Mouse (Mus musculus) neural tube, embryonic 13.5 days (tissue): Measurements from ENCODE around the gene Phf13. TPM values are rescaled to one million over a fixed set of nuclear protein-coding genes. Genes with fewer than 3 reads are reported as not detected.

Experiments used
- ATAC-seq: fragments of 200-750 bp; cut with Nextera tagmentation; 2 replicates; pipeline ENCODE4 v1.8.0; 2017; ENCODE audit warnings: low read depth, mild to moderate bottlenecking, moderate TSS enrichment, moderate library complexity
- H3K27ac ChIP-seq: fragments of 300-500 bp; sonication (generic); replicated peaks from 2 replicates; pipeline ENCODE4 v1.5.1; 2015; ENCODE audit warnings: moderate library complexity, mild to moderate bottlenecking, inconsistent platforms
- H3K27me3 ChIP-seq: fragments of 300-500 bp; sonication (generic); 2 replicates; pipeline ENCODE4 v1.6.1; 2015; ENCODE audit warnings: mild to moderate bottlenecking, inconsistent platforms
- H3K36me3 ChIP-seq: fragments of 300-500 bp; sonication (generic); 2 replicates; pipeline ENCODE4 v1.6.1; 2015; ENCODE audit warnings: mild to moderate bottlenecking, inconsistent platforms
- H3K4me1 ChIP-seq: fragments of 300-500 bp; sonication (generic); replicated peaks from 2 replicates; pipeline ENCODE4 v1.6.1; 2015; ENCODE audit warnings: inconsistent platforms
- H3K4me2 ChIP-seq: fragments of 300-500 bp; sonication (generic); 2 replicates; pipeline ENCODE4 v1.6.1; 2015; ENCODE audit warnings: inconsistent platforms, mild to moderate bottlenecking, moderate library complexity
- H3K4me3 ChIP-seq: fragments of 300-500 bp; sonication (generic); 2 replicates; pipeline ENCODE4 v1.5.1; 2015; ENCODE audit warnings: mild to moderate bottlenecking, inconsistent platforms
- H3K9ac ChIP-seq: fragments of 300-500 bp; sonication (generic); 2 replicates; pipeline ENCODE4 v1.6.1; 2015; ENCODE audit warnings: moderate library complexity, mild to moderate bottlenecking, inconsistent platforms
- H3K9me3 ChIP-seq: fragments of 300-500 bp; sonication (generic); 2 replicates; pipeline ENCODE4 v1.6.1; 2016; ENCODE audit warnings: inconsistent platforms
- WGBS: fragments of 180-500 bp; shearing (Covaris S2); methylation state at CpG from one replicate; pipeline ENCODE4 v1.1.7; 2015; 5-methylcytosine and 5-hydroxymethylcytosine counted together
- polyA plus RNA-seq: library from polyadenylated mRNA; unstranded; fragments of >200 nt; fragmentation: Nextera tagmentation; extraction: Ambion mirVana; gene quantifications from 2 replicates; pipeline ENCODE4 v1.2.1, GENCODE M21; 2015

Gene Phf13
- polyA plus RNA-seq, 1 experiment from 2014 or later = 19.1 TPM

- H3K9ac ChIP-seq = no peak overlapping the region
- H3K36me3 ChIP-seq = peaks cover 87% of the 10 kb centered on the region
- H3K27me3 ChIP-seq = no peaks in the 10 kb centered on the region
- no peak for ATAC-seq
- H3K4me2 ChIP-seq = no peak overlapping the region
- H3K9me3 ChIP-seq = no peaks in the 10 kb centered on the region
- no peak overlapping the region for H3K4me3 ChIP-seq
- 90% methylated on average over 9 of the region's 9 CpGs for WGBS
- H3K27ac ChIP-seq = no peak overlapping the region
- H3K4me1 ChIP-seq = no peaks in the 10 kb centered on the region
Observed at GRCm38 (mm10) chr4:151957584-151958315, 38.3 kb downstream of the Phf13 start.

- H3K36me3 ChIP-seq = peaks cover 87% of the 10 kb centered on the region
- no peaks in the 10 kb centered on the region for H3K4me1 ChIP-seq
- 95% methylated on average over 1 of the region's 1 CpGs for WGBS
Observed at GRCm38 (mm10) chr4:151955791-151956190, 40.3 kb downstream of the Phf13 start.

GRCm38 (mm10) chr4:151953209-151953608 is 42.8 kb downstream of the Phf13 start:
- no peak for ATAC-seq
- H3K4me2 ChIP-seq = no peak overlapping the region
- H3K4me1 ChIP-seq = no peaks in the 10 kb centered on the region
- no peak overlapping the region for H3K27ac ChIP-seq
- H3K9me3 ChIP-seq = no peaks in the 10 kb centered on the region
- no peaks in the 10 kb centered on the region for H3K27me3 ChIP-seq
- no peak overlapping the region for H3K4me3 ChIP-seq
- 85% methylated on average over 6 of the region's 6 CpGs for WGBS
- H3K36me3 ChIP-seq = peaks cover 68% of the 10 kb centered on the region
- no peak overlapping the region for H3K9ac ChIP-seq

More at GRCm38 (mm10) chr4:151955791-151956190, 40.3 kb downstream of the Phf13 start:
- no peak overlapping the region for H3K27ac ChIP-seq
- H3K4me3 ChIP-seq = no peak overlapping the region
- H3K27me3 ChIP-seq = no peaks in the 10 kb centered on the region
- no peaks in the 10 kb centered on the region for H3K9me3 ChIP-seq
- no peak for ATAC-seq
- no peak overlapping the region for H3K9ac ChIP-seq
- no peak overlapping the region for H3K4me2 ChIP-seq

GRCm38 (mm10) chr4:151948497-151949471 is 47.3 kb downstream of the Phf13 start:
- Histone ChIP-seq H3K27ac (no peak overlapping the region), H3K36me3 (peaks cover 31% of the 10 kb centered on the region), H3K4me2 (no peak overlapping the region), H3K27me3 (no peaks in the 10 kb centered on the region), H3K4me3 (no peak overlapping the region), H3K9ac (no peak overlapping the region), H3K4me1 (no peaks in the 10 kb centered on the region), H3K9me3 (no peaks in the 10 kb centered on the region)
- ATAC-seq = no peak
- 91% methylated on average over 14 of the region's 14 CpGs for WGBS

GRCm38 (mm10) chr4:151946211-151946610 is 49.8 kb downstream of the Phf13 start:
- no peak for ATAC-seq
- Histone ChIP-seq H3K36me3 (peaks cover 6% of the 10 kb centered on the region; the same call in 1 of the 2 replicates), H3K9ac (no peak overlapping the region), H3K4me2 (no peak overlapping the region), H3K27me3 (no peaks in the 10 kb centered on the region), H3K4me3 (no peak overlapping the region), H3K4me1 (no peaks in the 10 kb centered on the region), H3K27ac (no peak overlapping the region), H3K9me3 (no peaks in the 10 kb centered on the region)
- 90% methylated on average over 11 of the region's 11 CpGs for WGBS

Other genes starting within 250 kb of the Phf13 start
- 165 and 175 TPM in 2 replicates for gene Camta1, start 134.4 kb downstream of the Phf13 start, polyA plus RNA-seq
- 66.7 and 79.6 TPM in 2 replicates for gene Dnajc11, start 62.6 kb downstream of the Phf13 start, polyA plus RNA-seq
- gene Thap3, start 7.3 kb downstream of the Phf13 start, polyA plus RNA-seq = 33.6 and 33.8 TPM in 2 replicates
- 4.5 TPM in 2 replicates for gene Klhl21, start 12.5 kb upstream of the Phf13 start, polyA plus RNA-seq
- gene Zbtb48, start 31.4 kb upstream of the Phf13 start, polyA plus RNA-seq = 15.3 and 18.8 TPM in 2 replicates
- 1.2 and 1.3 TPM in 2 replicates for gene Tas1r1, start 42.3 kb upstream of the Phf13 start, polyA plus RNA-seq
- gene Nol9, start 43.1 kb upstream of the Phf13 start, polyA plus RNA-seq = 26.4 and 27.1 TPM in 2 replicates
- 9.9 and 10.7 TPM in 2 replicates for gene Plekhg5, start 76.2 kb upstream of the Phf13 start, polyA plus RNA-seq
- gene Tnfrsf25, start 119.7 kb upstream of the Phf13 start, polyA plus RNA-seq = 0.84 and 1.8 TPM in 2 replicates
- 0.21 and 0.51 TPM in 2 replicates for gene Espn, start 156.1 kb upstream of the Phf13 start, polyA plus RNA-seq
- gene Hes2, start 162.6 kb upstream of the Phf13 start, polyA plus RNA-seq = 0.13 and 0.15 TPM in 2 replicates
- 316 and 346 TPM in 2 replicates for gene Acot7, start 181.9 kb upstream of the Phf13 start, polyA plus RNA-seq